Mouse (Mus musculus): ENCODE results near the gene Fgfr2.

Gene Fgfr2

DNA sequence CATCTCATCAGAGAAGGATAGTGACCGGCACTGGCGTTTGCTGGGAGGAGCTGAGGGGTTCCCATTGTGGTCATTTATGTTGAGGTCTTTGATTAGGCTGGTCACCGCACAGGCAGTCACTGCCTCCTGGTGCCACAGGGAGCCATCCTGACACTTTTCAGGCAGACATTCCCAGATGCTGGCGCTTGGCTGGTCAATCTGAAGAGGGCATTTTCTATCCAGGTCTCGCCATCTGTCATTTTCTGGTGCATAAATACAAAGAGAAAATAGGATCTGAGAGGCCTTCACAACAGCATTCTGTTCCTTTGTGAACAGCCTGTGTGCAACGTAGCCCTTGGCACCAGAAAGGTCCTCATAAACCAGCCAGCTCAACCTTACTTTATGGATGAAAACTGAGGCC, 363.2 kb downstream of the Fgfr2 start:
- CTCF ChIA-PET: interaction anchor here (0.7 kb wide), 1 partner anchor 104 kb away, joined by 3 read pairs; no protein-coding TSS in a partner anchor

GRCm38 (mm10) chr7:132759405-132759891, 363.7 kb downstream of the Fgfr2 start:
- CTCF ChIA-PET: interaction anchor here (0.7 kb wide), 1 partner anchor 104 kb away, joined by 3 read pairs; no protein-coding TSS in a partner anchor

DNA sequence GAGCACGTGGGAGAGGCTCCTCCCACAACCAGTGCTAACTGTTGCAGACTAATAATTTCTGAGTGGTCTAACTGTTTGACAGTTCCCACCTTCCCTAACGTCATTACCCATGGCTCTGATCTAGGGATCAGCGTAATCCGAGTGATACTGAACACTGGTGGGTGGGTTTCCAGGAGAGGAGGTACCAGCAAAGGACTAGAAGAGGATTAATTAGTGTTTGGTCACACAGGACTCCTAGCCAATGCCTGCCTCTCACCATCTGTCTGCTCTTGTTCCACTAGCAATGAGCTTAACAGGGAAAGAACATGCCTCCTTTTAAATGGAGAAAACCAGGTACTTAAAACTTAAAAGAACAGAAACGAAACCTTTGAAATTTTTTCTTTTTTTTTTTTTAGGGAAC, 364.3 kb downstream of the Fgfr2 start:
- CTCF ChIA-PET: no interaction called here

DNA sequence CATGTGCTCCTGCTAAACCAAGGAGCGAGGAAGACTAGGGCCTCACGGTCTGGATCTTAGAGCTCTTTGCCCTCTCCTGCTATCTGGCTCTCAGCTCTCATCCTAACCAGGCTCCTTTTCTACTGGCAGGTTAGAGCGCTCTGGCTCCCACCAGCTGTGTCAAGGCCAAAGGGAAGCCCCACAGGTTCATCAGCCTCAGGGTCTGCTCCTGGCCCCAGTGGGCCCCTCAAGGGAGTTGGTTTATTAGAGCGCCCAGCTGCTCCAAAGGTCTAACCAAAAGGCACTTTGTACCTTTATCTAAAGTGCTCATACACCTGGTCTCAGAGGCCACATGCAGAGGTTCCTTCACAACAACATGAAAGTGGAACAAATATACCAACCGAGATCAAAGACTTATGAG, 366.8 kb downstream of the Fgfr2 start:
- CTCF ChIA-PET: no interaction called here

DNA sequence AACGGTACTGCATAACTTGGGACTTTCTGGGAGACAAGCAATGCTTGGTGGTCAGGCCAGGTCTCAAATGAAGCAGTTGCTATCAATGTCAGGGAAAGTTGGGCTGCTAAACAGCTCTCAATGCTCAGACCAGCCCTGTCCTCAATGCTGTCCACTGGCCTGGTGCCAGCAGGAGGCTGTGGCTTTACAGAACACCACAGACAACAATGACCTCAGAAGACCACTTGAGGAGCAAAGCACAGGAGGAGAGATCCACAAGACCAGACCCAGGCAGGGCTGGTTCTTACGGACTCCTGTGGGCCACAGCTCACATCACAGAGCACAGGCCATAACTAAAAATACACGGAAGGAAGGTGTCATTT, 368.8 kb downstream of the Fgfr2 start:
- CTCF ChIA-PET: no interaction called here

GRCm38 (mm10) chr7:132753518-132754388, 369.4 kb downstream of the Fgfr2 start:
- CTCF ChIA-PET: interaction anchor here (0.6 kb wide), 1 partner anchor 54 kb away, joined by 4 read pairs; no protein-coding TSS in a partner anchor

- CTCF ChIA-PET: no interaction called here
Observed at GRCm38 (mm10) chr7:132751716-132752115, 371.4 kb downstream of the Fgfr2 start.

DNA sequence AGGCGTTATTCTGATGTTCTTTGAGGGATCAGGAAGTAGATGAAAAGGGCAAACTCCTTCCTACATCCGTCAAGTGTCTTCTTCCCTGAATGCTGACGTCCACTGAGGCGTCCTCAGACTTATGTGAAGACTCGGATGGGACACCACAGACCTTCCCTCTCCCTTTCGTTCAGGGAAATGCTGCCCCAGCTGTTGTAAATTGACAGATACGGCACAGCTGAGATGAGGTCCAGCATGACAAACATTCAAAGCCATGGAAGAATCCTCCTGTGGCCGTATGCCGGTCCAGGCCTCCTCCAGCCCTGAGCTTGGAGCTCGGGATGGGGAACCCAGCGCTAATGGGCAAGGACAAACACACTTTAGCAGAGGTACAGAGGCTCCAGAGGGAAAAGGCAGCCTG, 373.6 kb downstream of the Fgfr2 start:
- CTCF ChIA-PET: no interaction called here

DNA sequence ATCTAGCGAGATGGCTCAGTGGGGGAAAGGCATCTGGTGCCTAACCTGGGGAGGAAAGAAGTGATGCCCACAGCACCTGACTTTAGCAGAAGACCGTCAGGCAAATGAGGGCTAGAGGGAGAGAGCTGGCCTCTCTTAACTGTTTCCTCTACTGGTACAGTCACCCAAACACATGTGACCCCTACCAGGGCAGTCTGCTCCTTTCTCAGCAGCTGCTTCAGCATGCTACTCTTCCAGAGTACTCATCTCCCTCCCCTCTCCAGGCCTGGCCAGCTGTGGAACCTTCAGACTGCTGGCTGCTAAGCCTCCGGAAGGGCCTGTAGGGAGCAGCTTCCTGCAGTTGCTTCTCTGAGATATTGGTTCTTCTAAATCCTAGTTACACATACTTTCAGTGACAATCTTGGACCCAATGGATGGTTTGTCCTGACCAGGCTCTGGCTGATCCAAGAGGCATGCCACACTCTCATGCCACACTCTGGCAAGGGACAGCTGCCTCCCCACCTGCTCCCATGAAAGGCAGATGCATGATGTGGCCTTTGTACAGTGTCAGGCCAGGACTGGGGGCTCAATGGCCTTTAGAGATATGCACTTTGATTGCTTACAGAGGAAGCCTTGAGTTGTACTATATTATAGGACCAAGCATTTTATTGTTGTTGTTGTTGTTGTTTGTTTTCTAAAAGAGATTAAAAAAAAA, 374.9 kb downstream of the Fgfr2 start:
- CTCF ChIA-PET: no interaction called here

DNA sequence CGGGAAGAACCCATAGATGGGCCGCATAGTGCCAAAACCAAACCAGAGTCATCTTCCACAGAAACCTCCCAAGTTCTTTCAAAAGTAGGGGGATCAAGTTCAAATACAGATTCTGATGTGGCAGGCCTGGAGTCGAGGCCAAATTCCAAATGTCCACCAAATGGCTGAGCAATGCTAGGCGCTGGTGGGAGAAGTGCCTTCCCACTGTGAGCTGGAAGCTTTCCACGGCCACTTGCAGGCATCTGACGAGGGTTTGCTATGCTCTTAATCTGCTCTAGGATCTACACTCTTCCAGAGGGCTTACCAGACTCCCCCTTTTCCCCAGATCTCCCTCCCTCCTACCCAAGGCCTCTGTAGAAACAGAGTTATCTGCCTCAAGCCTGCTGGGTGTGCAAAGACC, 376.1 kb downstream of the Fgfr2 start:
- CTCF ChIA-PET: interaction anchor here (0.7 kb wide), 1 partner anchor 38 kb away, joined by 3 read pairs; no protein-coding TSS in a partner anchor

DNA sequence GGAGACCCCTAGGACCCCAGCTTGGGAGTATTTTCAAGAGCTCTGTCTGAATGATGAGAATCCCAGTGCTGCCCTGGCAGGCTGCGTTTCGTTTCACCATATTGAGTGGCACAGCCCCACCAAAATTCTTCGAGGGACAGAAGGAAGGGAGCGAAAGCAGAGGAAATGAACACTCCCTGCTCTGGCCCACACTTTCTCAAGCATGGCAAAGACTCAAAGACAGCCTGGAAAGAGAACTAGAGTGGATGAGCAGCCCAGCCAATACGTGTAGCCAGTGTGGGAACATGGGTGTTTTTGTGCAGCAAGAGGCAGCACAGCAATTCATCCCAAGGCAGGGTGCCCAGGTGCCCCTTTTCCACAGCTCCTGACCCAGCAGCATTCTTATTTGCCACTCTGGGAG, 380.2 kb downstream of the Fgfr2 start:
- CTCF ChIA-PET: no interaction called here

DNA sequence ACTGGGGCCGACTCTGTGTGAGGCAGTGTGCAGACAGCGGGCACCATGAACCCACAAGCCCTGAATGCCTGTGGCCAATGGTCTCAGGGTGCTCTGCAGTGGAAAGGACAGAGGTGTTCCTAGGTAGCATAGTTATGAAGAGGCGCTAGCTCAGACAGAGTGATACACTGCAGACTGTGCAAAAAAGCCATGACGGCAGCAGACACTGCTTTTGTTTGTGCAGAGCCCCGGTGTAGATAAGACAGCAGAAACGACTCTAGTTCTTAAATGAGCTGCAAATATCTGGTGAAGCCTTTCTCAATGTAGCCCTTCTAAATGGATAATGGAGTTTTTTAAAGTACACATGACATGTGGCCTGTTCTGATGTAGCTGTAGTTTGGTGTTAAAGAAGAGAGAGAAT, 383.3 kb downstream of the Fgfr2 start:
- CTCF ChIA-PET: interaction anchor here (0.6 kb wide), 1 partner anchor 237 kb away, joined by 9 read pairs; no protein-coding TSS in a partner anchor

GRCm38 (mm10) chr7:132738844-132739243, 384.3 kb downstream of the Fgfr2 start:
- CTCF ChIA-PET: no interaction called here

DNA sequence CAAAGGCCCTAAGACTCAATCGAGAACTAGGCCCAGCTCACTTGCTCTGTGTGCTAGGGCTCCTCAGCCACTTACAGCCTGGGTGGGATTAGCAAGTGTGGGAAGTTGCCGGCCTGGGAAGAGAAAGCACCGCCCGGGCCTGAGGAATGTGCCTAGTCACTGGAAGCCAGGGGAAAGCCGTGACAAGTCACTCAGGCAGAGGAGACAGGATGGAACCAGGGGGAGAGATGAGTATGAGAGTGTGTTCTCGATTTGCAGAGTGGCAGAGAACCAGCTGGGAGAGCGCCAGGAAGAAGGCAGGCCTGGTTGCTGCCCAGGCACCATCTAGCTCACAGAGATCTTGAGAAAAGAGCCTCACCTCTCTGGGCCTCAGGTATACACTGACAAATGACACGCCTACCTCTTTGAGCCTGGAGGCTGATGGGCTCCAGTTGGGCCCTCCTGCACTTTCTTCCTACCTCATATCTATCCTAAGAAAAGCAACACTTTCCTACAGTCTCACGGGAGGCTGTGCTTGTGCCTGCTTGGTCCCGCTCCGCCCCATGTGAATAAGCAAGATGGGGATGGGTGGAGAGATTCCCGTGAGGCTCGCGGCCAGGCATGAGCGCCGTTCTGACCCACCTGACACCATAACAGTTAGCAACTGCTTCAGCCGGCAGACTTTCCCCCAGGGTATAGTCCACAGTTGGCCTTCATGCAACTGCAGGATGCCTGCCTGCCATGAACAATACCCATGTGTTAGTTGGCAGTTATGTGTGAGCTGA, 386.9 kb downstream of the Fgfr2 start:
- CTCF ChIA-PET: interaction anchor here (0.6 kb wide), 1 partner anchor 37 kb away, joined by 3 read pairs; no protein-coding TSS in a partner anchor

DNA sequence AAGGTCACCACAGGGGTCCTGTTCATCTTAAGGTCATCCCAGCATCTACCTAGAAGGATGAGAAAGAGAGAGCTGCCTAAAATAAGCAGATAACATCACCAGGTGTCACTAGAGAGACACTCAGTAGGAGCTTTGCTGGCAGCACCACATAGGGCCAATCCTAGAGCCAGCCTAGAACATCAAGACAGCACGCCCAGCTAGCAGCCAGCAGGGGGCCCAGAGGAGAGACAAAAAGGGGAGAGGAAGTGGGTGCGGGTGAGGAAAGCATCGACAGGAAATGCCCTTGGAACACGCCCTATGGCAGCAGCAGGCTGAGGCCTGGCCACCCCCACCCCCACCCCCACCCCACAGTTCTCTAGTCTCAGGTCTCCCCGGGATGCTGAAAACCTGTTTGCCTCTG, 388.0 kb downstream of the Fgfr2 start:
- CTCF ChIA-PET: interaction anchor here (0.5 to 1.2 kb wide), 5 partner anchors 14 to 184 kb away, joined by 3 to 5 read pairs (median 3); no protein-coding TSS in a partner anchor

GRCm38 (mm10) chr7:132734222-132734621, 388.9 kb downstream of the Fgfr2 start:
- CTCF ChIA-PET: interaction anchor here (1.0 to 1.2 kb wide), 2 partner anchors 43 to 79 kb away, joined by 3 to 5 read pairs; no protein-coding TSS in a partner anchor

GRCm38 (mm10) chr7:132733521-132733920, 389.6 kb downstream of the Fgfr2 start:
- CTCF ChIA-PET: interaction anchor here (0.6 kb wide), 1 partner anchor 21 kb away, joined by 3 read pairs; no protein-coding TSS in a partner anchor

GRCm38 (mm10) chr7:132732136-132732789, 390.9 kb downstream of the Fgfr2 start:
- CTCF ChIA-PET: no interaction called here

DNA sequence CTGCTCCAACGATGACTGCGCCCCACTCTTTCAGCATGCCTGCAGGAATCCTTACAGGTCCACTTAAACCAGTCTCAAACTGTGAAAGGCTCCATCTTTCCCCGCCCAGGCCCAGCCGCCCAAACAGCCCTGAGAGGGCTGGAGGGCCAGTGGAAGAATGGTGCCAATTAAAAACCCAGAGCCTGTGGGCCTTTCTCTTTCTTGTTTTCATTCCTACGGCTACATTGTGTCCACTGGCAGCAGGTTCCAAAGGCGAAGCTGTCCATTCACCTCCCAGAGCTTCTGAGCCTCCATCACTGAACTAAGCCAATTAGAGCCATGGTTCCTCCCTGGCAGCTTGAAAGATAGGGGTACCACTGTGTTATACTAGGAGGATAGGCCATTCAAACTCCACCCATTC, 391.6 kb downstream of the Fgfr2 start:
- CTCF ChIA-PET: interaction anchor here (0.5 kb wide), 1 partner anchor 113 kb away, joined by 4 read pairs; no protein-coding TSS in a partner anchor

GRCm38 (mm10) chr7:132730510-132730909, 392.6 kb downstream of the Fgfr2 start:
- CTCF ChIA-PET: no interaction called here
